Mouse (Mus musculus) macrophage (primary cell): ENCODE results near the gene Dppa4. TPM values are rescaled to one million over a fixed set of nuclear protein-coding genes. Genes with fewer than 3 reads are reported as not detected.

Experiments
- polyA plus RNA-seq: library from polyadenylated mRNA; stranded (reverse); fragments of 250-400 nt; gene quantifications from 3 replicates; pipeline ENCODE4 v1.2.4, GENCODE M21; 2018; ENCODE audit warnings: inconsistent platforms

The Dppa4 gene
- polyA plus RNA-seq, 1 experiment from 2014 or later = not detected

Other genes with a start within 250 kb of the Dppa4 start
- not detected in 3 replicates for gene Dppa2, start 20.2 kb downstream of the Dppa4 start, polyA plus RNA-seq
- not detected in 3 replicates for gene Gm5485, start 128.7 kb downstream of the Dppa4 start, polyA plus RNA-seq
- gene Morc1, start 147.5 kb downstream of the Dppa4 start, polyA plus RNA-seq = not detected in 3 replicates